Mouse (Mus musculus) spleen, adult 2 months (tissue): Measurements from ENCODE around the gene Rims4.

Experiments used
- CTCF ChIP-seq: fragments of 200-500 bp; IDR thresholded peaks from 2 replicates; pipeline ENCODE4 v1.5.1; 2011; ENCODE audit warnings: mild to moderate bottlenecking, inconsistent platforms; ENCODE audit not compliant: insufficient read depth, insufficient read length, insufficient replicate concordance; ENCODE audit errors: extremely low read depth
- POLR2A ChIP-seq: fragments of 200-500 bp; IDR thresholded peaks from 2 replicates; pipeline ENCODE4 v1.6.1; 2011; ENCODE audit warnings: low read depth, low read length, inconsistent platforms

- TF ChIP-seq CTCF (no peak), POLR2A (no peak)
Measured at GRCm38 (mm10) chr2:163964606-163965560, 46.4 kb upstream of the Rims4 start.
